Mouse (Mus musculus) lung, postnatal 0 days (tissue): ENCODE data around the gene Creb3l1. TPM values are rescaled to one million over a fixed set of nuclear protein-coding genes. Genes with fewer than 3 reads are reported as not detected.

Source experiments
- ATAC-seq: fragments of 200-750 bp; cut with Nextera tagmentation; 2 replicates; pipeline ENCODE4 v1.8.0; 2017; ENCODE audit warnings: moderate library complexity
- DNase-seq: peaks from one replicate; pipeline ENCODE4 v3.0.0-alpha.2; 2016; ENCODE audit warnings: low spot score
- H3K27ac ChIP-seq: fragments of 300-500 bp; sonication (generic); 2 replicates; pipeline ENCODE4 v1.5.1; 2014; ENCODE audit warnings: antibody characterized with exemption, mild to moderate bottlenecking, low read length, mixed read lengths
- H3K27me3 ChIP-seq: fragments of 300-500 bp; sonication (generic); replicated peaks from 2 replicates; pipeline ENCODE4 v1.6.1; 2014; ENCODE audit warnings: low read length, mixed read lengths; ENCODE audit not compliant: insufficient read depth
- H3K36me3 ChIP-seq: fragments of 300-500 bp; sonication (generic); 2 replicates; pipeline ENCODE4 v1.6.1; 2014; ENCODE audit warnings: low read length, mixed read lengths; ENCODE audit not compliant: insufficient read depth
- H3K4me1 ChIP-seq: fragments of 300-500 bp; sonication (generic); 2 replicates; pipeline ENCODE4 v1.6.1; 2014; ENCODE audit warnings: antibody characterized with exemption, low read depth, low read length, mixed read lengths; ENCODE audit not compliant: insufficient read depth
- H3K4me2 ChIP-seq: fragments of 300-500 bp; sonication (generic); replicated peaks from 2 replicates; pipeline ENCODE4 v1.6.1; 2014; ENCODE audit warnings: low read depth, mild to moderate bottlenecking, low read length, moderate library complexity, mixed read lengths
- H3K4me3 ChIP-seq: fragments of 300-500 bp; sonication (generic); 2 replicates; pipeline ENCODE4 v1.5.1; 2014; ENCODE audit warnings: low read depth, low read length
- H3K9ac ChIP-seq: fragments of 300-500 bp; sonication (generic); replicated peaks from 2 replicates; pipeline ENCODE4 v1.6.1; 2014; ENCODE audit warnings: low read depth, mild to moderate bottlenecking
- H3K9me3 ChIP-seq: fragments of 300-500 bp; sonication (generic); 2 replicates; pipeline ENCODE4 v1.6.1; 2016; ENCODE audit warnings: low read length, mixed read lengths
- CTCF ChIP-seq: IDR thresholded peaks from 2 replicates; pipeline ENCODE4 v1.5.1; 2016; ENCODE audit warnings: antibody characterized with exemption, mild to moderate bottlenecking
- EP300 ChIP-seq: IDR thresholded peaks from 2 replicates; pipeline ENCODE4 v1.6.1; 2016; ENCODE audit warnings: antibody characterized with exemption, mild to moderate bottlenecking, control low read depth
- WGBS: fragments of 180-500 bp; shearing (Covaris S2); extraction: QIAGEN DNeasy Blood & Tissue Kit; methylation state at CpG from one replicate; pipeline ENCODE4 v1.1.7; 2014; 5-methylcytosine and 5-hydroxymethylcytosine counted together
- polyA plus RNA-seq: library from polyadenylated mRNA; unstranded; fragments of >200 nt; fragmentation: Nextera tagmentation; extraction: Ambion mirVana; gene quantifications from 2 replicates; pipeline ENCODE4 v1.2.1, GENCODE M21; 2015

The Creb3l1 gene
- polyA plus RNA-seq, 1 experiment from 2014 or later, result 8.1 TPM

- Histone ChIP-seq H3K4me3 (no peak overlapping the region), H3K4me2 (no peak overlapping the region), H3K4me1 (peaks cover 16% of the 10 kb centered on the region), H3K27ac (peak overlapping the region; percentile 71), H3K9ac (no peak overlapping the region), H3K27me3 (no peaks in the 10 kb centered on the region), H3K9me3 (no peaks in the 10 kb centered on the region), H3K36me3 (no peaks in the 10 kb centered on the region)
- ATAC-seq (no peak), DNase-seq (peak; percentile 60)
- no peak for TF ChIP-seq CTCF
- no peak for TF ChIP-seq EP300
- WGBS, result 63% methylated on average over 12 of the region's 12 CpGs
Observed at GRCm38 (mm10) chr2:92011424-92012353, 12.6 kb downstream of the Creb3l1 start.

GRCm38 (mm10) chr2:92008623-92009404 lies 15.5 kb downstream of the Creb3l1 start:
- 2% methylated on average over 20 of the region's 20 CpGs for WGBS
- peak overlapping the region; percentile 93 for H3K27ac ChIP-seq

GRCm38 (mm10) chr2:92007933-92008622 lies 16.2 kb downstream of the Creb3l1 start:
- H3K4me2 ChIP-seq, result peak overlapping the region; percentile 81
- ATAC-seq, result peak; percentile 93
- peaks cover 16% of the 10 kb centered on the region for H3K4me1 ChIP-seq
- no peaks in the 10 kb centered on the region for H3K36me3 ChIP-seq
- no peaks in the 10 kb centered on the region for H3K27me3 ChIP-seq
- TF ChIP-seq EP300 (no peak), CTCF (0 out of 2 replicates have a peak, but pooled peaks have one; percentile 1)
- WGBS, result 2% methylated on average over 34 of the region's 34 CpGs
- H3K4me3 ChIP-seq, result peak overlapping the region; percentile 46
- peak overlapping the region; percentile 93 for H3K27ac ChIP-seq
- H3K9ac ChIP-seq, result peak overlapping the region; percentile 67
- no peaks in the 10 kb centered on the region for H3K9me3 ChIP-seq
- peak; percentile 99 for DNase-seq

More at GRCm38 (mm10) chr2:92008623-92009404, 15.5 kb downstream of the Creb3l1 start:
- peak; percentile 79 for DNase-seq
- H3K9me3 ChIP-seq, result no peaks in the 10 kb centered on the region
- no peaks in the 10 kb centered on the region for H3K27me3 ChIP-seq
- H3K4me3 ChIP-seq, result peak overlapping the region; percentile 46
- H3K36me3 ChIP-seq, result no peaks in the 10 kb centered on the region
- peak; percentile 63; the same call in 1 of the 2 replicates for TF ChIP-seq EP300
- no peak for TF ChIP-seq CTCF
- H3K9ac ChIP-seq, result peak overlapping the region; percentile 67
- H3K4me2 ChIP-seq, result peak overlapping the region; percentile 81
- peaks cover 16% of the 10 kb centered on the region for H3K4me1 ChIP-seq
- peak; percentile 6 for ATAC-seq

- no peaks in the 10 kb centered on the region for H3K9me3 ChIP-seq
Observed at GRCm38 (mm10) chr2:92006983-92007921, 17.1 kb downstream of the Creb3l1 start.

GRCm38 (mm10) chr2:92006491-92006890 lies 17.8 kb downstream of the Creb3l1 start:
- Histone ChIP-seq H3K36me3 (no peaks in the 10 kb centered on the region), H3K9me3 (no peaks in the 10 kb centered on the region), H3K27me3 (no peaks in the 10 kb centered on the region), H3K4me1 (peaks cover 11% of the 10 kb centered on the region), H3K4me3 (no peak overlapping the region), H3K9ac (no peak overlapping the region), H3K4me2 (no peak overlapping the region), H3K27ac (no peak overlapping the region)
- WGBS, result 49% methylated on average over 6 of the region's 6 CpGs
- TF ChIP-seq CTCF (no peak), EP300 (no peak)
- DNase-seq, result no peak
- ATAC-seq, result no peak

More at GRCm38 (mm10) chr2:92006983-92007921, 17.1 kb downstream of the Creb3l1 start:
- Histone ChIP-seq H3K4me2 (peak overlapping the region; percentile 81), H3K4me3 (peak overlapping the region; percentile 46), H3K9ac (peak overlapping the region; percentile 34; the same call in 1 of the 2 replicates), H3K27ac (peak overlapping the region; percentile 93), H3K4me1 (peaks cover 14% of the 10 kb centered on the region), H3K27me3 (no peaks in the 10 kb centered on the region), H3K36me3 (no peaks in the 10 kb centered on the region)
- DNase-seq (peak; percentile 88), ATAC-seq (peak; percentile 25)
- 3% methylated on average over 28 of the region's 28 CpGs for WGBS
- TF ChIP-seq EP300 (peak; percentile 38; the same call in 1 of the 2 replicates), CTCF (peak; percentile 76)
